In the genomic region with DNA sequence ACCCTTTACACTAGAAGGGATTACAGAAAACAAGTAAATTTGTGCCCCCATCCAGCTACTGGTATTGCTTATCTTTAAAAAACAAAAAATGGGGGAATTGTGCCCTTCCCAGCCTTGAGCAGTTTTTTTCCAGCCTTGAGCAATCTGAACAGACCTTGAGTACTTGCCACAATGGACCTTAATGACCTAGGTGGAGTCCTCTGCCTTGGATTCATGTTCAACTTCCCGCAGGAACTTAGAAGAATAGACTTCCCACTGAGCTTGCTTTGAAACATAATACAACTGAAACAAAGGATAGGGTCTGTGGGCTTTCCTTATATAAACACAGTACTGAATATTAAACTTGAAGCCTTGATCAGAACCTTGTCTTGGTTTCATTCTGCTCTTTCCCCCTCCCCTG, we compare ENCODE assay signal across 12 mouse cellular contexts.
"Had no signal": no experiment of that assay in that cellular context is flagged by ENCODE, and none has a peak within 500 bp of the region (broad histone marks: within the 10 kb centered on the region; RNA-seq: fewer than 3 reads in every experiment).

No protein-coding gene starts in this region.

- DNase-seq: retina, postnatal 1 day; right cerebral cortex, adult 18-20 months; right cerebral cortex, postnatal 14 days; right cerebral cortex, postnatal 25 days; right cerebral cortex, postnatal 4 days; spleen, adult 18-20 months; thymus, adult 18-20 months; thymus, adult 2 months; thymus, postnatal 14 days; thymus, postnatal 25 days; thymus, postnatal 36 days; thymus, postnatal 4 days had no signal
